Mouse (Mus musculus) spleen, adult 12 weeks (tissue): ENCODE results near the gene Pou3f4.
"Not testable (repeated sequence)": the region's sequence is repeated elsewhere in the genome, so short reads cannot be mapped to it uniquely, and the experiment has no call there.

Experiments used
- DNase-seq: peaks from one replicate; pipeline ENCODE4 v3.0.0; 2022; ENCODE audit warnings: low spot score

Gene Pou3f4

GRCm38 (mm10) chrX:110814151-110814571, at the start of gene Pou3f4:
Gene Pou3f4, plus strand, starts transcription at chrX:110814280.
- DNase-seq: no peak

GRCm38 (mm10) chrX:110765939-110766338, 48.1 kb upstream of the Pou3f4 start:
- no peak for DNase-seq

GRCm38 (mm10) chrX:110774807-110775206, 39.3 kb upstream of the Pou3f4 start:
- DNase-seq: not testable (repeated sequence)

GRCm38 (mm10) chrX:110802502-110802901, 11.6 kb upstream of the Pou3f4 start:
- DNase-seq: no peak

- DNase-seq: no peak
Measured at GRCm38 (mm10) chrX:110810001-110810578, 4.0 kb upstream of the Pou3f4 start.

- DNase-seq: no peak
Measured at GRCm38 (mm10) chrX:110810753-110811506, 3.1 kb upstream of the Pou3f4 start.

- DNase-seq: no peak
Measured at GRCm38 (mm10) chrX:110812071-110812470, 2.0 kb upstream of the Pou3f4 start.

GRCm38 (mm10) chrX:110813401-110813800, 679 bp upstream of the Pou3f4 start:
- DNase-seq: no peak

- DNase-seq: no peak
Measured at GRCm38 (mm10) chrX:110814592-110815548, 790 bp downstream of the Pou3f4 start.

GRCm38 (mm10) chrX:110815549-110815930, 1.5 kb downstream of the Pou3f4 start:
- no peak for DNase-seq

- DNase-seq: no peak
Measured at GRCm38 (mm10) chrX:110816609-110817008, 2.5 kb downstream of the Pou3f4 start.

GRCm38 (mm10) chrX:110817211-110817610, 3.1 kb downstream of the Pou3f4 start:
- DNase-seq: no peak

GRCm38 (mm10) chrX:110837450-110837849, 23.4 kb downstream of the Pou3f4 start:
- DNase-seq: no peak

GRCm38 (mm10) chrX:110851300-110851699, 37.2 kb downstream of the Pou3f4 start:
- no peak for DNase-seq
